Mouse (Mus musculus): ENCODE data around the gene Ucp1.

GRCm38 (mm10) chr8:83332864-83333263 is 42.7 kb downstream of the Ucp1 start:
- TF ChIP-seq GATA1 (IDR thresholded peaks at IDR 0.05; ENCODE audit: low read length) (no peak), TAL1 (IDR thresholded peaks at IDR 0.05; ENCODE audit: low read length) (no peak)
